Mouse (Mus musculus) heart, postnatal 36 days (tissue): ENCODE results near the gene Usp7. TPM values are rescaled to one million over a fixed set of nuclear protein-coding genes. Genes with fewer than 3 reads are reported as not detected.
A peak's percentile ranks its signal among the peaks of the same experiment; 100 is the strongest.
"Not testable (repeated sequence)": the region's sequence is repeated elsewhere in the genome, so short reads cannot be mapped to it uniquely, and the experiment has no call there.

Experiments used
- DNase-seq, 2 experiments: peaks; one replicate each; pipeline ENCODE4 v3.0.0; 2021 to 2022
- intact Hi-C: fragments of 180-260 bp; cut with DNase I; formaldehyde crosslinking; loops from one replicate; pipeline ENCODE4 v1.15.1; 2025
- total RNA-seq, 2 experiments: library from RNA; stranded (reverse); gene quantifications; 2 replicates each; pipeline ENCODE4 v1.2.3; 2021

The Usp7 gene
- total RNA-seq, 2 experiments from 2014 or later = 49.3 to 50.9 TPM

- DNase-seq = peak; percentile 31 to 47
- intact Hi-C loops = no loop called here
Measured at GRCm38 (mm10) chr16:8784753-8785152, 7.4 kb downstream of the Usp7 start.

DNA sequence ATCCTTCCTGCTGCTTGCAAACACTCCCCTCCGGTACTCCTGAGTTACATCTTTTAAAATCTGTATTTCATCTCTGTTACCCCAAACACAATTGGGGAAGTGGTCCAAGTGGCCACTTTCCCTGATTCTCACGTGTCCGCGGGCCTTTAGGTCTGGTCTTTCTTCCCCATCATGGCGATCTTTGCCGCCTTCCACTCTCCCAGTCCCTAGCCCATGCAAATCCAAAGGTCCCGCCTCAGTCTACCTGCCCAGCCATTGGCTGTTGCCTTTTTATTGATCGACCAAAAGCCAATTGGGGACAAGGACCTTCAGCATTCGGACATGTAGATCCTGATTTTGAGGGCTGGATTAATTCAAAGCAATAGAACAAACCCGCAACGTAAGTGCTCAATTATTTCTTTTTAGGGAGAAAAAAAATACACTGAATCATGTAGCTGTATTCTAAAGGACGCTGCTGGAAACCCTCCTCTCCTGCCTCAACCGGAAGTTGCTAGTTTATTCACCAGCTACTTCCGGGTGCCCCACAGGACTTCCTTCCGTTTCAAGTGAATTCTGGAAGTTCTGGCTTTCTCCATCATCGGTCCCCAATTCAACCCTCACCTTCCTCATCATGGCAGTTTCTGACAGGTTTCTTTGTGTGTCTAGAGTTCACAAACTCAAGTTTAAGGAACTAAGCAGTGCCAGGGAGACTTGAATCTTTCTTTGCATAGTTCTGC lies 8.8 kb downstream of the Usp7 start:
- DNase-seq = no peak
- intact Hi-C loops = no loop called here

DNA sequence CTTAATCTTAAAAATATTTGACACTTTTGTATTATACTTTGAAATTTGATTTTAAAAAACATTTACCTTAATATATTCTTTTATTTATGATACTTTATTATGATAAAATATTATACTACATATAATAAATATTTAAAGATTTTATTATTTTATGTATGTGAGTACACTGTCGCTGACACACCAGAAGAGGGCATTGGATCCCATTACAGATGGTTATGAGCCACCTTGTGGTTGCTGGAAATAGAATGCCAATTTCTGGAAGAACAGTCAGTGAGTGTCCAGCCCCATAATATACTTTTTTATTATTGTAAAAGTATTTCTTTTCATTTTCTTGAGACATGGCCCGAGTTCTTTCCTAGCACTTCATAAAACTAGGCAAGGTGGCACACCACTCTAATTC lies 10.4 kb downstream of the Usp7 start:
- intact Hi-C loops = no loop called here
- no peak for DNase-seq

- intact Hi-C loops = no loop called here
Measured at GRCm38 (mm10) chr16:8781191-8781590, 10.9 kb downstream of the Usp7 start.

GRCm38 (mm10) chr16:8780187-8780586 lies 11.9 kb downstream of the Usp7 start:
- DNase-seq = no peak
- intact Hi-C loops = no loop called here

More at GRCm38 (mm10) chr16:8781191-8781590, 10.9 kb downstream of the Usp7 start:
- DNase-seq = no peak

DNA sequence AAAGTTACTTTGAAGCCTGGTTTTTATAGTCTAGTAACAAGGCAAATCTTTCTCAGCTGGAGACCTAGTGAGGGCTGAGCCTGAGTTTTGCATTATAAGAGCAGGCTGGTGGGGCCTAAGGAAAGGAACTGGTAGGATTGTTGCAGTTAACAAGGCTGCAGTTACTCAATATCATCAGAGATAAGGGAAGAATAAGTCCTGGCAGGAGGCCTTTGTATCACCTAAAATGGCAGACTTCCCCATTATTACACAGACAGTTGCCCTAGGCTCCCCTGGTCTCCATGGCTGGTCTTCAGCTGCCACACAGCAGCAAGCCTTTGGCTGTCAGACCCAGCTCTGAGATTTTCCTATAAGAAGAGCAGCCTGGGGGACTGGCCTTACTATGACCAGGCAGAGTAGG lies 13.4 kb downstream of the Usp7 start:
- no peak for DNase-seq
- intact Hi-C loops = no loop called here

DNA sequence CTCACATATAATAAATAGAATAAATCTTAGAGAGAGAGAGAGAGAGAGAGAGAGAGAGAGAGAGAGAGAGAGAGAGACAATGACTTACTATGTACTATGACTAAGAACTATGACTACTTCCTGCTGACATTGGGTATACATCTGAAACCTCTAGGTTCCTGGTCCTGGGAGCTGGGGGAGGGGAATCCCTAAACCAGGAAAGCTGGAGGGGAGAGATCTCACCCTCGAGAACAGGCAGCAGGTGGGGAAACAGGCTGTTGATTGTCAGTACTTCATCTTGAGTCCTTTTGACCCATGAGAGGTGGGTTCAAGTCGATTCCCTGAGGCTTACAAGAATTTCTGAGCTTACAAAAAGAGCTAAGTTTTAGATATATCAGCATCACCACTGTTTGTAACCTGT lies 14.9 kb downstream of the Usp7 start:
- no peak for DNase-seq
- intact Hi-C loops = no loop called here

DNA sequence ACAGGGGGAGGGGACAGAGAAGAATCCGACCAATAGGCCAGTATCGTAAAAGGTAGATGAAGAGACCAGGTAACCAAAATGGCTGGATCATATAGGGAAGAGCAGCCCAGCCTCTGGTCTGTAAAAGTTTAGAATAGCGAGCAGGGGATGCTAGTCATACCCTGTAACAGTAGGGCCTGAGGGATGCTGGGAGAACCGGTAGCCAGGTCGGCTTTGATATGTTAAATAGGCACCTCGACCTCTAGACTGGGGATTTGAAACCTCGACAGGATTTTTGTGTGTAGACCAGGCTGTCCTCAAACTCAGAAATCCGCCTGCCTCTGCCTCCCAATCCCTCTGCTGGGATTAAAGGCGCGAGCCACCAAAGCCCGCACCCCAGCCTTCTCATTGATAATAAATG lies 15.5 kb downstream of the Usp7 start:
- intact Hi-C loops = no loop called here
- DNase-seq = no peak

- intact Hi-C loops = loop anchor here (5.0 kb wide), 1 partner anchor 364 kb away; no protein-coding TSS in a partner anchor
Measured at GRCm38 (mm10) chr16:8771086-8771485, 21.0 kb downstream of the Usp7 start.

DNA sequence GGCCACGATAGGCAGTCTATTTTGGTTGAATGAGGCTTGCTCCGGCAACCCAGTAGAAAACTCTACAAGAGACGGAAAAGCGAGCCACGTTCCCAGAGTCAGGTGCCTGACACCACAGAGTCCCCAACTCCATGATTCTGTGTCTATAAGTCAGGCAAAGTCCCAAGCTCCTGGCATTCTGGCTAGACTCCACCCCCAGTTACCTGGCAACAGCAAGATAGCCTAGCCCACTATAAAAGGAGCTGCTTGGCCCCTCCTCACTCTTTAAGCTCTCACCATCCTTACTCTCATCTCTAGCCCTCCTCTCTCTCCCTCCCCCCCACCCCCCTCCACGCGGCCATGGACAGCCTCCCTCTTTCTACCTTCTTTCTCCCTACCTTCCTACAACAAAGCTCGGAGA lies 21.8 kb downstream of the Usp7 start:
- not testable (repeated sequence) for DNase-seq
- intact Hi-C loops = loop anchor here (5.0 kb wide), 1 partner anchor 363 kb away; no protein-coding TSS in a partner anchor

More at GRCm38 (mm10) chr16:8771086-8771485, 21.0 kb downstream of the Usp7 start:
- DNase-seq = no peak

DNA sequence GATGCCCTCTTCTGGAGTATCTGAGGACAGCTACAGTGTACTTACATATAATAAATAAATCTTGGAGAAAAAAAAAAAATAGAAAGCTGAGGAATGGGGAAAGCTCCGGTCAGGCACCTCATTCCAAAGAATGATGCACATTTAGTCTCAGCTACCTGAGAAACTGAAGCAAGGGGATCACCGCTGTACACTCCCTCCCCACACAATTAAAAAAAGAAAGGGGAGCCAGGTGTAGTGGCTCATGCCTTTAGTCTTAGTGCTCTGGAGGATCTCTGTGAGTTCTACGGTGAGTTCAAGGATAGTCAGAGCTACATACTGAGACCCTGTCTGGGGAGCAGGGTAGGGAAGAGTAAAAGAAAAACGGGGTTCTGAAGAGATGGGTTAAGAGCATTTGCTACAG lies 22.6 kb downstream of the Usp7 start:
- no peak for DNase-seq
- intact Hi-C loops = loop anchor here (1.0 to 10.0 kb wide), 3 partner anchors 83 to 275 kb away; no protein-coding TSS in a partner anchor

- intact Hi-C loops = loop anchor here (1.0 to 10.0 kb wide), 3 partner anchors 83 to 274 kb away; no protein-coding TSS in a partner anchor
Measured at GRCm38 (mm10) chr16:8769065-8769464, 23.0 kb downstream of the Usp7 start.

GRCm38 (mm10) chr16:8768588-8768987 lies 23.5 kb downstream of the Usp7 start:
- DNase-seq = no peak
- intact Hi-C loops = loop anchor here (10.0 kb wide), 1 partner anchor 274 kb away; no protein-coding TSS in a partner anchor

More at GRCm38 (mm10) chr16:8769065-8769464, 23.0 kb downstream of the Usp7 start:
- DNase-seq = peak; percentile 69 to 74

DNA sequence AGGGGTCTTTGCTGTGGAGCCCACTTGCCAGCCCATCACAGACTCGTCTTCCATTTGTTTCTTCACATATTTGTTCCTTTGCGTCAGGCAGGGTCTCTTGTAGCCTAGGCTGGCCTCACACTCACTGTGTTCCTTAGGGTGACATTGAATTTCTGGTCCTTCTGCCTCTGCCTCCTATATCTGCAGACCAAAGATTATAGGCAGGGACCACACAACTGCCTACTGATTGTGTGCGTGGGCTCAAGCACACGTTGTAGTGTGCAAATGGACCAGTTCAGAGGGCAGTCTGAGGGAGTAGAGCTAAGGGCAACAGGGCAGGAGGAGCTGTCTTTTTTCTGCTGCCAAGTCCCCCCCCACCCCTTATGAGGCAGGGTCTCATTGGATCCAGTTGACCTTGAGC lies 24.0 kb downstream of the Usp7 start:
- DNase-seq = no peak
- intact Hi-C loops = loop anchor here (10.0 kb wide), 1 partner anchor 273 kb away; no protein-coding TSS in a partner anchor

DNA sequence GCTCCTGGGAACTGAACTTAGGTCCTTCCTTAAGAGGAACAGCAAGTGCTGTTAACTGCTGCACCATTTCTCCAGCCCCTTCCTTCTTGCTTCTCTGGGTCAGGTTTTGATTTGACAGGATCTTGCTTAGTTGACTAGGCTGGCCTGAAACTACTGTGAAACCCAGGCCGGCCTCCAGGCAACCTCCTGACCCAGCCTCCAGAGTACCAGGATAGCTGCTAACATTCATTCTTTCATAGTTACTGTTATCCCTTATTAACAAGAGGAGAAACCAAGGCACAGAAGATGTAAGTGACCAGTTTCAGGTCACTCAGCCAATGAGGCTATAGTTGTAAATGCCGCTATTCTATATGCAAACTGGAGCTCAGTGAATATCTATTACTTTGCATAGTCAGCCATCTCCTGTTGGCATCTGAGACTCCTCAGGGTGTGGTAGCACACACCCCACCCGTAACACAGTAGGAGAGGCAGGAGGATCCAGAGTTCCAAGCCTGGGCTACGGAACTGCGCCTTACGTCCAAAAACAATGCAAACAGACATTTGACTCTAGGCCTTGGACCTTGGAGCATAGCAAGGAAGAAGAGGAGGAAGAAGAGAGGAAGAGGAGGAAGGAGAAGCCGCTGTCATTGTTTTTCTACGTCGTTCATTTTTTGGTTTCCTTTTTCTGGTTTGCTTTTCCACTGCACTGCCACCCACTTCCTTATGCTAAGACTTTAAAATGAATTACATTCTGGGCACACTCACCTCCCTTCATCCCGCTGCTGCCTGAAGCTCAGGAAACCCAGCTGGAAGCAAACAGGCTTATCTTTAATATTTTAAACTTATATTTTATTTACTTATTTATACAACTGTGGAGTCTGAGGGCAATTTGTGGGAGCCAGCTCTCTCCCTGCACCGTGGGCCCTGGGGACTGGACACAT lies 24.7 kb downstream of the Usp7 start:
- intact Hi-C loops = loop anchor here (10.0 kb wide), 1 partner anchor 273 kb away; no protein-coding TSS in a partner anchor
- no peak for DNase-seq

GRCm38 (mm10) chr16:8766196-8766595 lies 25.9 kb downstream of the Usp7 start:
- no peak for DNase-seq
- intact Hi-C loops = loop anchor here (10.0 kb wide), 1 partner anchor 271 kb away; no protein-coding TSS in a partner anchor

DNA sequence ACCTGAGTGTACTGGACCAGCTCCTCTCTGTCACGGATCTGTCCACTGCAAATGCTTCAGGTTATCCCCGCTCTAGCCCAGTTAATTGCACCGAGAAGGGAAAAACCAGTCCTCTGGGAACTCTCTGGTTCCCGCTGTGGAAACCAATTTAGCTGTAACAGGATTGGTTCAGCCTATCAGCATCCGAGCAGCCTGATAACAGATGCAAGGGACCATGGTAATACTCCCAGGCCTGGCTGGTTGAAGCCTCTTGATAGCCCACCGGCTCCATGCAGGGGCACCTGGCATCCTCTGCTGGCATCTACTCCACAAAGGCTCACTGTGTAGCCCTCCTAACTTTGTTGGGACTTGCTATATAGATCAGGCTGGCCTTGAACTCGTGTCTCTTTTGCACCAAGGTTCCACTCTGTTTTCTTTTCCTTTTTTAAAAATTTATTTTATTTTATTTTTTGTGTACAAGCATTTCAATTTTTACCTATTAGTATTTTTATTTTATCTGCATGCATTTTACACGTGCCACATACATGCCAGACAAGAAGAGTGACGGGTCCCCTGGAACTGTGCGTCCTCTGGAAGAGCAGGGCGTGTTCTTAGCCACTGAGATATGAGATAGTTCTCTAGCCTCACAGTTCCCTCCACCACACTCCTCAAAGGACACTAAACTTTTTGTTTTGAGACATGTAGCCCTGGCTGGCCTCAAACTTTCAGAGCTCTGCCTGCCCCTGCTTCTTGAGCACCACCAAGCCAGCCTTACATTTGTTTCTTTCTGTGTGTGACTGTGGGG lies 27.8 kb downstream of the Usp7 start:
- intact Hi-C loops = loop anchor here (10.0 kb wide), 1 partner anchor 270 kb away; no protein-coding TSS in a partner anchor

GRCm38 (mm10) chr16:8763028-8763427 lies 29.1 kb downstream of the Usp7 start:
- intact Hi-C loops = loop anchor here (10.0 kb wide), 1 partner anchor 268 kb away; no protein-coding TSS in a partner anchor

More for the DNA sequence above, 27.8 kb downstream of the Usp7 start:
- no peak for DNase-seq

DNA sequence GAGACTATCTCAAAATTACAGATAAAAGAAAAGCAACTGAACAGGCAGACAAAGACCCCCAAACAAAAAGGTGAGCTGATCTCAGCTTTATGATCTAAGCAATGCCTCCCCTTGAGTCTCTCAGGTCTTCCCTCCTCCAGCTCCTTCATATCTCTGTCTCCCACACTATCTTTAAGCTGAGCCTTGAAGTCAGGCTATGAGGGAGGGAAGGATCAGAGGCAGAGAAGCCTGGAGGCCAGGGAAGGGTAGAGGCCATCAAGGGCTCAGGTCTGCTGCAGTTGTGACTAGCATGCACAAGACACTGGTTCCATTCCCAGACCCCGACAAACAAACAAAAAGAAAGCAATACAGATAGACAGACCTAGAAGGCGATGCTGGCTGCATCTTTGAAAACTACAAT lies 30.2 kb downstream of the Usp7 start:
- no peak for DNase-seq
- intact Hi-C loops = loop anchor here (10.0 kb wide), 1 partner anchor 267 kb away; no protein-coding TSS in a partner anchor

More at GRCm38 (mm10) chr16:8763028-8763427, 29.1 kb downstream of the Usp7 start:
- peak in 1 of 2 experiments; percentile 5 for DNase-seq

GRCm38 (mm10) chr16:8761005-8761404 lies 31.1 kb downstream of the Usp7 start:
- no peak for DNase-seq
- intact Hi-C loops = loop anchor here (10.0 kb wide), 1 partner anchor 266 kb away; no protein-coding TSS in a partner anchor
